Mouse (Mus musculus) liver, embryonic 15.5 days (tissue): ENCODE results near the gene Tmcc1. TPM values are rescaled to one million over a fixed set of nuclear protein-coding genes. Genes with fewer than 3 reads are reported as not detected.

ENCODE experiments used
- ATAC-seq: fragments of 200-750 bp; cut with Nextera tagmentation; 2 replicates; pipeline ENCODE4 v1.8.0; 2017; ENCODE audit warnings: moderate number of reproducible peaks, mild to moderate bottlenecking, moderate library complexity; ENCODE audit not compliant: insufficient read depth
- H3K27ac ChIP-seq: fragments of 300-500 bp; sonication (generic); replicated peaks from 2 replicates; pipeline ENCODE4 v1.5.1; 2015; ENCODE audit warnings: mild to moderate bottlenecking, inconsistent platforms
- H3K27me3 ChIP-seq: fragments of 300-500 bp; sonication (generic); 2 replicates; pipeline ENCODE4 v1.6.1; 2015; ENCODE audit warnings: mild to moderate bottlenecking, inconsistent platforms
- H3K36me3 ChIP-seq: fragments of 300-500 bp; sonication (generic); replicated peaks from 2 replicates; pipeline ENCODE4 v1.6.1; 2015; ENCODE audit warnings: moderate library complexity, mild to moderate bottlenecking, inconsistent platforms
- H3K4me1 ChIP-seq: fragments of 300-500 bp; sonication (generic); replicated peaks from 2 replicates; pipeline ENCODE4 v1.6.1; 2015; ENCODE audit warnings: inconsistent platforms
- H3K4me2 ChIP-seq: fragments of 300-500 bp; sonication (generic); 2 replicates; pipeline ENCODE4 v1.6.1; 2015; ENCODE audit warnings: moderate library complexity, mild to moderate bottlenecking, inconsistent platforms
- H3K4me3 ChIP-seq: fragments of 300-500 bp; sonication (generic); replicated peaks from 2 replicates; pipeline ENCODE4 v1.5.1; 2015; ENCODE audit warnings: mild to moderate bottlenecking, inconsistent platforms
- H3K9ac ChIP-seq: fragments of 300-500 bp; sonication (generic); 2 replicates; pipeline ENCODE4 v1.6.1; 2015; ENCODE audit warnings: moderate library complexity, mild to moderate bottlenecking, inconsistent platforms
- H3K9me3 ChIP-seq: fragments of 300-500 bp; sonication (generic); replicated peaks from 2 replicates; pipeline ENCODE4 v1.6.1; 2016; ENCODE audit warnings: inconsistent platforms
- WGBS: fragments of 180-500 bp; shearing (Covaris S2); methylation state at CpG from one replicate; pipeline ENCODE4 v1.1.7; 2015; ENCODE audit warnings: mixed read lengths; ENCODE audit not compliant: insufficient replicate concordance; 5-methylcytosine and 5-hydroxymethylcytosine counted together
- polyA plus RNA-seq: library from polyadenylated mRNA; unstranded; fragments of >200 nt; fragmentation: Nextera tagmentation; extraction: Ambion mirVana; gene quantifications from 2 replicates; pipeline ENCODE4 v1.2.1, GENCODE M21; 2015

Gene Tmcc1
- polyA plus RNA-seq, 1 experiment from 2014 or later, result 3.5 TPM

DNA sequence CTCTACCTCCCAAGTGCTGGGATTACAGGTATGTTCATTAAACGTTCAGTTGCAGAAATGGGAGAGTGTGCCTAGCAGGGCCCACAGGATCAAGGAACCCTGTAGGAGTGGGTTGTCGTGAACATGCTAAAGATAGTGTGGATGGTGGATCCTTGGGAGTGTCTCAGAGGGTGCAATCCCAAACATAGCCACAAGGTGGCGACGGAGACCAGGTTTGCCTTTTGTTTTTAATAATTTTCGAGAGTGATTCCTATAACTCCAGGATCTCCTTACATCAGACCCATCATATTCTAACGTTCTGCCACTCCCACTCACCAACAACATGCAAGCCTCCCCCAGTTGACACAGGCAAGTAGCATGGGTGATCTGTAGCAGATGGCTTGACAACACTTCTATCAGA, 182.7 kb downstream of the Tmcc1 start:
- no peak overlapping the region for H3K27ac ChIP-seq
- no peaks in the 10 kb centered on the region for H3K36me3 ChIP-seq
- H3K9ac ChIP-seq, result no peak overlapping the region
- ATAC-seq, result no peak
- no peak overlapping the region for H3K4me3 ChIP-seq
- WGBS, result 2% methylated on average over 6 of the region's 6 CpGs
- no peak overlapping the region for H3K4me2 ChIP-seq
- no peaks in the 10 kb centered on the region for H3K9me3 ChIP-seq
- no peaks in the 10 kb centered on the region; the same call in 1 of the 2 replicates for H3K27me3 ChIP-seq
- H3K4me1 ChIP-seq, result peaks cover 6% of the 10 kb centered on the region

DNA sequence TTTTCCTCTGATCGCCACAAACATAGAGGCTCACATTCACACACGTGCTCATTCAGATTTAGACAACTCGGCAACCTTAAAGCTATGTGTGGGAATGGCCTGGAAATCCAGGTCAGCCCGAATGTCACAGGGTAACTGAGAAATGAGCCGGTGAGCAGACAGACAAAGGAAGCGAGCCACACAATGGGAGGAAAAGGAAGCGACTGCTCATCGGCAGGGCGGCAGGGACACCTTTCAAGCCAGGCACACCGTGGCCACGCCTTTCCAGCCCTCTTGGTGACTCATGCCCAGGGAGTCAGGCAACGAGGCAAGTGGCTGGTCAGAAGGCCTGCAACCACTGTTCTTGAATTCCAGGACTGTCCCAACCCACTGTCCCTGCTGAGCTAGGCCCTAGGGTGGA, 183.9 kb downstream of the Tmcc1 start:
- H3K27me3 ChIP-seq, result no peaks in the 10 kb centered on the region; the same call in 1 of the 2 replicates
- peaks cover 12% of the 10 kb centered on the region for H3K4me1 ChIP-seq
- ATAC-seq, result no peak
- no peak overlapping the region for H3K4me2 ChIP-seq
- no peaks in the 10 kb centered on the region for H3K9me3 ChIP-seq
- 35% methylated on average over 12 of the region's 12 CpGs for WGBS
- no peaks in the 10 kb centered on the region for H3K36me3 ChIP-seq
- H3K27ac ChIP-seq, result no peak overlapping the region
- H3K4me3 ChIP-seq, result no peak overlapping the region
- no peak overlapping the region for H3K9ac ChIP-seq

GRCm38 (mm10) chr6:116007561-116008173, 185.6 kb downstream of the Tmcc1 start:
- H3K4me1 ChIP-seq, result peaks cover 27% of the 10 kb centered on the region
- ATAC-seq, result no peak
- no peak overlapping the region for H3K9ac ChIP-seq
- no peaks in the 10 kb centered on the region for H3K9me3 ChIP-seq
- no peak overlapping the region for H3K4me3 ChIP-seq
- no peaks in the 10 kb centered on the region; the same call in 1 of the 2 replicates for H3K27me3 ChIP-seq
- WGBS, result 13% methylated on average over 9 of the region's 9 CpGs
- no peak overlapping the region for H3K4me2 ChIP-seq
- H3K36me3 ChIP-seq, result no peaks in the 10 kb centered on the region
- H3K27ac ChIP-seq, result no peak overlapping the region

- Histone ChIP-seq H3K9ac (no peak overlapping the region), H3K4me3 (no peak overlapping the region), H3K36me3 (no peaks in the 10 kb centered on the region), H3K27ac (no peak overlapping the region), H3K4me2 (no peak overlapping the region), H3K27me3 (no peaks in the 10 kb centered on the region; the same call in 1 of the 2 replicates), H3K9me3 (no peaks in the 10 kb centered on the region), H3K4me1 (peaks cover 33% of the 10 kb centered on the region)
- no peak for ATAC-seq
- whole genome bisulfite sequencing, result 33% methylated on average over 9 of the region's 9 CpGs
Observed at GRCm38 (mm10) chr6:116006731-116007130, 186.6 kb downstream of the Tmcc1 start.

GRCm38 (mm10) chr6:116005959-116006288, 187.4 kb downstream of the Tmcc1 start:
- H3K4me2 ChIP-seq, result no peak overlapping the region
- H3K4me3 ChIP-seq, result no peak overlapping the region
- H3K27me3 ChIP-seq, result no peaks in the 10 kb centered on the region; the same call in 1 of the 2 replicates
- ATAC-seq, result no peak
- no peak overlapping the region for H3K27ac ChIP-seq
- H3K9ac ChIP-seq, result no peak overlapping the region
- no peaks in the 10 kb centered on the region for H3K9me3 ChIP-seq
- peaks cover 33% of the 10 kb centered on the region for H3K4me1 ChIP-seq
- H3K36me3 ChIP-seq, result no peaks in the 10 kb centered on the region
- 64% methylated on average over 4 of the region's 4 CpGs for WGBS

DNA sequence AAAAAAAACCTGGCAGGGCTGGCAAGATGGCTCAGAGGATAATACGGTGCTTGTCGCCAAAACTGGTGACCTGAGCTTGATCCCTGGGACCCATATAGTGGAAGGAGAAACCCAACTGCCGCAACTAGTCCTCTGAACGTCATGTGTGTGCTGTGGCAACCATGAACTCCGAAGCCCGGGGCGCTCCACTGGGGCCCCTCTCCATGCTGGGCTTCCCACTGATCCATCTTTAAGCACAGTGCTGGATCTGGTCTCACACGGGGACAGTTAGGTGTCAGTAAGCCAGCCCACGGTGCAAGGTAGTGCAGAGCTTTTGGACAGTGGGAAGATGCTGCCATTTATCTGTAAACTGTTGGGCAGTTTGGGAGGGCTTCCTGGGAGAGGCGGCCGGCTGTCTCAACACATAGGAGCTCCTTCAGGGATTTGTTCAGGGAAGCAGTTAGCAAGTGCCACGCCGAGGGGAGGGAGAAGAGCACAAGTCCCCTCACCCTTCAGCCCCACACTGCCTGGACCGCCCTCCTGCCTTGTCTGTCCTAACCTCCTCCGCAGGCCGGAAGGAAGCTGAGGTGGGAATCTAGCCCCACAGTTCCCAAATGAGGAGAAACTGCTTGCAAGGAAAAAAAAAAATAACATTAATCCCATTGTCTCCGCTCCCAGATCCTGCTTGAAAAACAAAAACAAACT, 187.9 kb downstream of the Tmcc1 start:
- no peak for ATAC-seq
- H3K4me1 ChIP-seq, result peaks cover 32% of the 10 kb centered on the region
- no peak overlapping the region for H3K27ac ChIP-seq

DNA sequence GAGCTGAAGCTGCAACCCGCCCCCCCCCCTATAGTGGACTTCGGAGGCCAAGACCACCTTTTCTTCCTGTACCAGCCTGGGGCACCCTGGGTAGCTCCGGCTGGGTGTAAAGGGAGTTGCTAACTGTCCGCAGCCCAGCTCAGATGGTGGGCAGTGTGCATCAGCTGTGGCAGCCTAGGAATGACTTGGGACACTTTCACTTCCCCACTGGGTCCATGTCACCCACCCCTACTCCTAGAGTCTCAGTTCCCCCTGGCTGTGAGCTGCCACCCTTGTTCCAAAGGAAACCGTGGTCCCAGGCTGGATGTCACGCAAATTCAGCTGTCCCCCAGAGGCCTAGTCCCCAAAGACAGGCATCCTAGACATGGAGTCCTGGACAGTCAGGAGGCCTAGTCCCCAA, 188.6 kb downstream of the Tmcc1 start:
- Histone ChIP-seq H3K4me2 (no peak overlapping the region), H3K4me1 (peaks cover 31% of the 10 kb centered on the region), H3K4me3 (no peak overlapping the region), H3K9ac (no peak overlapping the region), H3K9me3 (no peaks in the 10 kb centered on the region), H3K27ac (peak overlapping the region; percentile 59; the same call in 1 of the 2 replicates), H3K36me3 (no peaks in the 10 kb centered on the region), H3K27me3 (no peaks in the 10 kb centered on the region; the same call in 1 of the 2 replicates)
- 60% methylated on average over 6 of the region's 6 CpGs for WGBS
- ATAC-seq, result no peak

More for the DNA sequence above, 187.9 kb downstream of the Tmcc1 start:
- WGBS, result 64% methylated on average over 17 of the region's 17 CpGs
- H3K4me2 ChIP-seq, result no peak overlapping the region
- no peaks in the 10 kb centered on the region for H3K9me3 ChIP-seq
- H3K36me3 ChIP-seq, result no peaks in the 10 kb centered on the region
- no peaks in the 10 kb centered on the region; the same call in 1 of the 2 replicates for H3K27me3 ChIP-seq
- H3K4me3 ChIP-seq, result no peak overlapping the region
- H3K9ac ChIP-seq, result no peak overlapping the region

DNA sequence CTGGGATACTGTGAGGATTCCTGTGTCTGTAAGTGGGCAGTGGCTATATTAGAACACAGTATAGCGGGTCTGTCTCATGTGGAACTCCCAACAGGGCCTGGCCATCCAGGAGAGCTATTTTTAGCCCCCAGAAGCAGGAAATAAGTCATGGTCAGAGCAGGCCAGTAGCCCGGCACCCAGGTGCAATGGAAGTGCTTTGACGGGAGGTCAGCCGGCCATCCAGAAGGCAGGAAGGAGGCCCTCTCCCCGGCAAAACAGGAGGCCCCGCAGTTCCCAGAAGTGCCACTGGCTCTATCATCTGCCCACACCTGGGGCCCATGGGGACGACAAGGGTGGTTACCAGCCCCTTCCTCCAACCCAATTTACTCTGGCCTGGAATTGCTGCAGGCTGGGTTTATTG, 189.2 kb downstream of the Tmcc1 start:
- no peaks in the 10 kb centered on the region for H3K9me3 ChIP-seq
- peaks cover 34% of the 10 kb centered on the region for H3K4me1 ChIP-seq
- WGBS, result 15% methylated on average over 7 of the region's 7 CpGs
- no peaks in the 10 kb centered on the region; the same call in 1 of the 2 replicates for H3K27me3 ChIP-seq
- peak; percentile 11; the same call in 1 of the 2 replicates for ATAC-seq
- H3K4me3 ChIP-seq, result no peak overlapping the region
- peak overlapping the region; percentile 59 for H3K27ac ChIP-seq
- no peaks in the 10 kb centered on the region for H3K36me3 ChIP-seq
- H3K4me2 ChIP-seq, result peak overlapping the region; percentile 25
- H3K9ac ChIP-seq, result no peak overlapping the region

DNA sequence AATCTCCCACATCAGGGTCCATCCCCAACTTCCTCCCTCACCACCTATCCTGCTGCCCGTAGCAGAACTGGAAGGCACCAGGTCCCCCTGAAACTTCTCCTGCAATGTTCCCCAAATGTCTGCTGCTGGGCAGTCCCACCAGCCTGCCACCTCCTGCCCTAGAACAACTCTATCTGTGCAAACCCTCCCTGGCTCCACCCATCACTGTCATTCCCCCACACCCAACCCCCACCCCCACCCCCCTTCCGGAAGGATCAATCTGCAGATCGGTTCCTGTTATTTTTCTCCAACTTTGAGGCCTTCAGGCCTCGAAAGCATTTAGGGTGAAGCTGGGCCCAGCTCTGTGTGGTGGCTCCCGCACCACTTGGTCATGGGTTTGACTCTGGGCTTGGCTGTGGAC, 189.8 kb downstream of the Tmcc1 start:
- H3K27me3 ChIP-seq, result no peaks in the 10 kb centered on the region; the same call in 1 of the 2 replicates
- H3K36me3 ChIP-seq, result no peaks in the 10 kb centered on the region
- WGBS, result 11% methylated on average over 5 of the region's 5 CpGs
- H3K9ac ChIP-seq, result no peak overlapping the region
- no peaks in the 10 kb centered on the region for H3K9me3 ChIP-seq
- no peak for ATAC-seq
- peak overlapping the region; percentile 59 for H3K27ac ChIP-seq
- peak overlapping the region; percentile 25; the same call in 1 of the 2 replicates for H3K4me2 ChIP-seq
- peaks cover 35% of the 10 kb centered on the region for H3K4me1 ChIP-seq
- no peak overlapping the region for H3K4me3 ChIP-seq

DNA sequence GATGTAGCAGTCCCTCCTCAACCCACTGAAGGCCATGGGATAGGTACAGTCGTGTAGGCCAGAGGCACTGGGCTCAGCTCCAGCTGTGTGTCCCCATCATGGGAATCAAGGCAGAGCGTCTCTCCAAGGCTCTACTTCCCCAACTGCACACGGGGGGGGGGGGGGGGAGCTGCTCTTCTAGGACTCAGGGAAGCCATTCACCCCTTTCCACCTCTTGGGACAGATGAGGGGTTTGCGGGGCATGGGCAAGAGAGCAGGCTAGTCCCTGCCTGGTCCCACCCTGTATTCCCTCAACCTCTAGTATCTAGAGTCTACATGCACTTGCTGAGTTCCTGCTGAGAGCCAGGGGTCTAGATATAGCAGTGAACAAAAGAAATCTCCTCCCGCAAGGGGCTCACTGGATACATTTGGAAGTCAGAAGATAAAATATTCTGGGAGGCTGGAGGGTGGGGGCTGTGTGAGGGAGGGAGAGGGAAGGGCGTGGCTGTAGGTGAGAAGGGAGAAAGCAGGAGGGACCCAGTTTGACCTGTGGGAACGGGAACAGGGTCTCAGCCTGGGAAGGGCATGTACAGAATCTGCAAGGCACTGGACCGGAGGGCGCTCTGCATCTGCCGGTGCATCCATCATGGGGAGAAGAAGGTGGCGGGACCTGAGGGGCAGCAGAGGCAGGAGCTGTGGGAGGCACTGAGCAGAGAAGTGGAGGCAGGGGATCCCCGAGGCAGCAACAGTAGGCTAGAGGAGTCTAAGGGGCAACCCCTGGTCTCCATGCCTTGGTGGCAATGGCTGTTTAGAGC, 190.8 kb downstream of the Tmcc1 start:
- H3K4me3 ChIP-seq, result no peak overlapping the region
- H3K9me3 ChIP-seq, result no peaks in the 10 kb centered on the region
- H3K4me1 ChIP-seq, result peaks cover 35% of the 10 kb centered on the region
- 47% methylated on average over 12 of the region's 12 CpGs for WGBS
- H3K27me3 ChIP-seq, result peaks cover 1% of the 10 kb centered on the region; the same call in 1 of the 2 replicates
- H3K27ac ChIP-seq, result no peak overlapping the region
- no peak overlapping the region for H3K9ac ChIP-seq
- no peak for ATAC-seq
- no peaks in the 10 kb centered on the region for H3K36me3 ChIP-seq
- H3K4me2 ChIP-seq, result no peak overlapping the region

DNA sequence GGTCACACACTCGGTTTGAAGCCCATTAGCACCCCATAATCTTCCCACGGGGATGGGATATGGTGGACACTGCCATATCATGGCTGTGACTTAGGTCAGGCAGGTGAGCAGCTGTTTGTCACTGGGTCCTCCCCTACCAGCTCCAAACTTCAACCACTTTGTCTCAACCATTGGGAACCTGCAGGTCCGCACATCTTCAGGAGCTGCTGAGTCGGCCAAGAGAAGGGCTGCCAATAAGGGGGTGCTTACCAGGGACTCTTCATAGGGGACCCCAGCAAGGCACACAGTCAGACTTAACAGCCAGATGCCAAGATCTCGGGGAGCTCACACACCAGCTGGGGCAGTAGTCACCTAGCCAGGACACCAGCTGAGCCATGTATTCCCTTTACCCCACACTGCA, 192.4 kb downstream of the Tmcc1 start:
- no peak for ATAC-seq

More for the DNA sequence above, 192.4 kb downstream of the Tmcc1 start:
- WGBS, result 62% methylated on average over 5 of the region's 5 CpGs
- H3K9ac ChIP-seq, result no peak overlapping the region
- peaks cover 40% of the 10 kb centered on the region for H3K4me1 ChIP-seq
- H3K27ac ChIP-seq, result no peak overlapping the region
- peaks cover 18% of the 10 kb centered on the region for H3K27me3 ChIP-seq
- no peaks in the 10 kb centered on the region for H3K36me3 ChIP-seq
- no peaks in the 10 kb centered on the region for H3K9me3 ChIP-seq
- H3K4me3 ChIP-seq, result no peak overlapping the region
- H3K4me2 ChIP-seq, result no peak overlapping the region
